Mouse (Mus musculus) heart, embryonic 14.5 days (tissue): ENCODE measurements around the gene Fgfr2. TPM values are rescaled to one million over a fixed set of nuclear protein-coding genes. Genes with fewer than 3 reads are reported as not detected.

Experiments used
- ATAC-seq: fragments of 200-750 bp; cut with Nextera tagmentation; 2 replicates; pipeline ENCODE4 v1.8.0; 2017; ENCODE audit warnings: low read depth, moderate TSS enrichment; ENCODE audit not compliant: insufficient number of reproducible peaks, insufficient read depth, low FRiP score
- H3K27ac ChIP-seq, 2 experiments: fragments of 200-500 bp in 1 of 2; fragments of 300-500 bp in 1 of 2; sonication (generic) in 1 of 2; replicated peaks in 1 of 2; 2 replicates each; pipeline ENCODE4 v1.5.1; 2012 to 2014; ENCODE audit warnings: low read depth in 2 of 2, low read length in 2 of 2, control low read depth in 1 of 2, mild to moderate bottlenecking in 1 of 2, mixed read lengths in 1 of 2; ENCODE audit not compliant: control insufficient read depth in 1 of 2, insufficient read depth in 1 of 2
- H3K27me3 ChIP-seq: fragments of 300-500 bp; sonication (generic); 2 replicates; pipeline ENCODE4 v1.6.1; 2014; ENCODE audit warnings: mild to moderate bottlenecking, low read length, control low read depth; ENCODE audit not compliant: control insufficient read depth, insufficient read depth
- H3K36me3 ChIP-seq: fragments of 300-500 bp; sonication (generic); 2 replicates; pipeline ENCODE4 v1.6.1; 2014; ENCODE audit warnings: mild to moderate bottlenecking, control low read depth, low read length, mixed read lengths; ENCODE audit not compliant: control insufficient read depth, insufficient read depth
- H3K4me1 ChIP-seq, 2 experiments: fragments of 200-500 bp in 1 of 2; fragments of 300-500 bp in 1 of 2; sonication (generic) in 1 of 2; 2 replicates each; pipeline ENCODE4 v1.6.1; 2012 to 2014; ENCODE audit warnings: low read length in 2 of 2, control low read depth in 1 of 2, mixed read lengths in 1 of 2; ENCODE audit not compliant: control insufficient read depth in 2 of 2, insufficient read depth in 2 of 2
- H3K4me2 ChIP-seq: fragments of 300-500 bp; sonication (generic); 2 replicates; pipeline ENCODE4 v1.6.1; 2014; ENCODE audit warnings: mild to moderate bottlenecking, low read length
- H3K4me3 ChIP-seq, 2 experiments: fragments of 200-500 bp in 1 of 2; fragments of 300-500 bp in 1 of 2; sonication (generic) in 1 of 2; 2 replicates each; pipeline ENCODE4 v1.5.1; 2012 to 2014; ENCODE audit warnings: low read length in 2 of 2, mild to moderate bottlenecking in 2 of 2, control low read depth in 1 of 2, low read depth in 1 of 2, moderate library complexity in 1 of 2; ENCODE audit not compliant: control insufficient read depth in 1 of 2, insufficient read depth in 1 of 2
- H3K9ac ChIP-seq: fragments of 300-500 bp; sonication (generic); 2 replicates; pipeline ENCODE4 v1.6.1; 2014; ENCODE audit warnings: mild to moderate bottlenecking, low read length
- H3K9me3 ChIP-seq: fragments of 300-500 bp; sonication (generic); 2 replicates; pipeline ENCODE4 v1.6.1; 2016; ENCODE audit warnings: low read length, control low read depth; ENCODE audit not compliant: control insufficient read depth
- WGBS: fragments of 180-500 bp; shearing (Covaris S2); extraction: QIAGEN DNeasy Blood & Tissue Kit; methylation state at CpG from one replicate; pipeline ENCODE4 v1.1.7; 2014; 5-methylcytosine and 5-hydroxymethylcytosine counted together
- polyA plus RNA-seq: library from polyadenylated mRNA; unstranded; fragments of >200 nt; fragmentation: Nextera tagmentation; extraction: Ambion mirVana; gene quantifications from 2 replicates; pipeline ENCODE4 v1.2.1, GENCODE M21; 2014

Gene Fgfr2
- polyA plus RNA-seq, 1 experiment from 2014 or later = 22.4 TPM

DNA sequence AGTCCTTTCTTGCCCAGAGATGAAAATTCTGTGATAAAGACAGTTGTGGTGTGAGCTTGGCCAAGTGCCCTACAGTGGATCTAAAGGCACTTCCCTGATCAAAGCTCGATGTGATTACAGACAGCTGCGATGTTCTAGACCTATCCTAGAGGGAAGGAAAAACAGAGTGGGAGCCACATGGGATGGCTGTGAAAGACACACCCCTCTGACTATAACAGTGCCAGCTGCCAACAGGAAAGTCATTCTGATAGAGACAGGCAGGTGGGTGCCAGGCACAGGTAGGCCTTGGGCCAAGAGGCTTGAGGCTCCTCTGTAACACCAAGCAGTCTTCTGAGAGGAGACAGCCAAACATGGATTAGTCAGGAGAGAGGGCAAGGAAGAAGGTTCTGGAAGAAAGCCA lies 2104.0 kb downstream of the Fgfr2 start:
- ATAC-seq = no peak
- Histone ChIP-seq H3K36me3 (no peaks in the 10 kb centered on the region), H3K4me2 (no peak overlapping the region), H3K4me3 (no peak overlapping the region), H3K27ac (no peak overlapping the region), H3K9me3 (0 out of 2 replicates have a peak, but pooled peaks cover 5% of the 10 kb centered on the region), H3K4me1 (peaks cover 0 to under 1% of the 10 kb centered on the region in 2 experiments; a peak in 2 of 4 replicates), H3K27me3 (no peaks in the 10 kb centered on the region), H3K9ac (no peak overlapping the region)
- 81% methylated on average over 2 of the region's 2 CpGs for WGBS

DNA sequence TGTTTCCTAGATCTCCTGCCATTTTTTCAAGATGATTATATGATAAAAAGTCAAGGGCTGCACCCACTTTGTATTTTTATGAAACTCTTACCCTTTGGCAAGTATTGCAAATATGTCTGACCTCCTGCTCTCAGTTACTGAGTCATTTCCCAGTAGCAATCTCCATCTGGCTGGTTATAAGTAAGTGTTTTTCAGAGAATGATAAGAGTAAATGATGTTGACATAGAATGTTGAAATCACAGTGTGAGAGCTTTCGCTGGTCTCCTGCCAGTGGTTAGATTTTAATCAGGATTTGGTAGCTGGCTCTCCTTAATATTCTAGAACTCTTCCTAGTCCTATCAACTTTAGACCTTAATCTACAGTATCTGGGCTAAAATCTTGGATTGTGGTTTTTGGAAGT lies 2111.2 kb downstream of the Fgfr2 start:
- no peak overlapping the region for H3K9ac ChIP-seq
- WGBS = 64% methylated on average over 1 of the region's 1 CpGs

DNA sequence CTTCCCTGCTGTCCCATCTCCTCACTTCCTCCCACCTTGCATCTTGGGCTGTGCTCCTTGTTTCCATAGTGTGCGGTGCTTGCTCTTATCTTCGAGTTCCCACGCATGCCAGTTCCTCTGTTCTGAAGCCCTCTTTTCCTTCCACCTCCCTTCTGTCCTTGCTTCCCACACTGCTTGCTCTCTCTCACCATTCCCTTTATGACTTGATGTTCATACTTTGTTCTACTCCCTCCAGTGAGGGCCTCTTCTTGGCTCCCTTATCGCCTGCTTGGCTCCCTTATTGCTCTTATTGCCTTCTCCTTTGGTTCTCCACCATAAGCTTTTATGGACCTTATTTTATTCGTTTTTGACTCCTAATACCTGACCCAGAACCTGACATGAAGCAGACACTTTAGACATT lies 2114.0 kb downstream of the Fgfr2 start:
- no peaks in the 10 kb centered on the region for H3K27me3 ChIP-seq
- peaks cover 10% of the 10 kb centered on the region; the same call in 1 of the 2 replicates for H3K9me3 ChIP-seq
- ATAC-seq = no peak
- H3K4me3 ChIP-seq = no peak overlapping the region
- no peak overlapping the region for H3K4me2 ChIP-seq
- 62% methylated on average over 5 of the region's 5 CpGs for WGBS
- H3K36me3 ChIP-seq = no peaks in the 10 kb centered on the region
- H3K27ac ChIP-seq = no peak overlapping the region
- no peak overlapping the region for H3K9ac ChIP-seq
- no peaks in the 10 kb centered on the region for H3K4me1 ChIP-seq

More for the DNA sequence above, 2111.2 kb downstream of the Fgfr2 start:
- Histone ChIP-seq H3K4me1 (no peaks in the 10 kb centered on the region), H3K27me3 (no peaks in the 10 kb centered on the region), H3K4me3 (no peak overlapping the region), H3K27ac (no peak overlapping the region), H3K9me3 (peaks cover 5% of the 10 kb centered on the region; the same call in 1 of the 2 replicates), H3K36me3 (no peaks in the 10 kb centered on the region), H3K4me2 (no peak overlapping the region)
- no peak for ATAC-seq

DNA sequence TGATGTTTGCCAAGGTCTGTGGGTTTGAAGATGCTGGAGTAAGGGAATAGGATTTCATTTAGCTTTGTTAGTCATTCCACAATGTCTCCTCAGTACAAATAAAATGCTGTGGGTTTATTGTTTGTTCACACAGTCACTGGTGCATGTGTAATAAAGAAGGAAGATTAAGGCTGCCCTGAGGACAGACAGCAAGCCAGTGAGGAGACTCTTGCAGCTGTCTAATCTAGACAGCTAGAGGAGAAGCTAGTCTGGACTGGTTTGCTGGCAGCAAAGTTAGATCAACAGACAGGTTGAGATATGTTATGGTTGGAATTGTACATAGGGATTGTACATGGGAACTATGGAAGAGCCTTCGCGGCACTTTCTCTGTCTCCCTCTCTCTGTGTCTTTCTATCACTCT lies 2115.9 kb downstream of the Fgfr2 start:
- no peak overlapping the region for H3K4me3 ChIP-seq
- 0 out of 2 replicates have a peak, but pooled peaks cover 8% of the 10 kb centered on the region for H3K9me3 ChIP-seq
- H3K4me1 ChIP-seq = no peaks in the 10 kb centered on the region
- H3K27me3 ChIP-seq = no peaks in the 10 kb centered on the region
- no peak overlapping the region for H3K9ac ChIP-seq
- ATAC-seq = no peak
- WGBS = 88% methylated on average over 2 of the region's 2 CpGs
- H3K27ac ChIP-seq = no peak overlapping the region
- no peaks in the 10 kb centered on the region for H3K36me3 ChIP-seq
- H3K4me2 ChIP-seq = no peak overlapping the region

DNA sequence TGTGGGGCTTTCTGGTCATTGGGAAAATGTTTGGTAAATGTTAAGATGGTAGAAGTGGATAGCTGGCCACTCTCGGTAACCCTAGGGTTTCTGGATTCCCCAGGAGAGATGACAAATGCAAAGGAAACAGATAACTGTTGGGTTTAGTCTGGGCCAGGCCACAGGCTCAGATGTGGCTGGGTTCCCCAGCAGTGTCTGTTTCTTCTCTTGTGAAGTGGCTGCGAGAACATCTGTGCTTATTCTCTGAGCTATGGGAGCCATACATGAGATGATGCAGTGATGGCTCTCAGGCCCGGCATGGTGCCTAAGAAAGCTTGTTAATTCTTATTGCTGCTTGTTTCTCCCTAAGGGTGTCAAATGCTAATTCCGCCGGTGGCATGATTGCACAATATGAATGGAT lies 2119.1 kb downstream of the Fgfr2 start:
- ATAC-seq = no peak
- no peaks in the 10 kb centered on the region for H3K36me3 ChIP-seq
- WGBS = 83% methylated on average over 5 of the region's 5 CpGs
- H3K27me3 ChIP-seq = no peaks in the 10 kb centered on the region
- 0 out of 2 replicates have a peak, but pooled peaks cover 8% of the 10 kb centered on the region for H3K9me3 ChIP-seq
- no peaks in the 10 kb centered on the region for H3K4me1 ChIP-seq
- H3K9ac ChIP-seq = no peak overlapping the region
- no peak overlapping the region for H3K4me3 ChIP-seq
- H3K27ac ChIP-seq = no peak overlapping the region
- no peak overlapping the region for H3K4me2 ChIP-seq

DNA sequence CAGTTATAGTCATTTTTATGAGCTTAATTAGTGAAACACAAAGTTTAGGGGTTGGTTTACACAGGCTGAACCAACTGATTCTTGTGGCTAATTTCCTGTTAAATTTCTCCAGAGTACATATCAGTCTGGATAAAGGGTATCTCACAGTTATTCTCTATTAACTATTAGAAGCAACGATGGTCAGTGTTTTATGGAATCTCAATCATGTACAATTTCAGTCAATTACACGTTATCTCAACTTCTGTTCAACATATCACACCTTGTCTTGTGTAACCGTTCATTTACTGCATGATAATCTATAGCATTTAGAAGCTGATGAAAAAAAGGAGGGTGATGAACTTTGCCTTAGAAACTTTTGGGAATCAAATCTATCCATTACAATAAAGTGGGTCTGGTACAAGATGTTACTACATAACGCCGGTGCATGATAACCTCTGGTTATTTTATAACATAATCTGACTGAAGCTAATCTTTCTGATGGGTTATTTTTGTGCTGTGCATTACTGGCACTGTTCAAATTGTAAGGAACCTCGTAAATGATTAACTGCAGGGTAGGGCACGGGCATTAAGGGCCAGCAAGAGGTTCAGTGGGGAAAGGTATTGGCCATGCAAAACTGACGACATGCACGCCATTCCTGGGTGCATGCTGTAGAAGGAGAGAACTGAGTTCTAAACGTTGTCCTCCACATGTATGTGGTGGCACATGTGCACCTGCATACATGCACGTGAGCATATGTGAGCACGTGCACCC lies 2121.0 kb downstream of the Fgfr2 start:
- Histone ChIP-seq H3K9ac (no peak overlapping the region), H3K27me3 (no peaks in the 10 kb centered on the region), H3K9me3 (0 out of 2 replicates have a peak, but pooled peaks cover 8% of the 10 kb centered on the region), H3K4me2 (no peak overlapping the region), H3K4me1 (no peaks in the 10 kb centered on the region), H3K4me3 (no peak overlapping the region), H3K27ac (no peak overlapping the region), H3K36me3 (no peaks in the 10 kb centered on the region)
- WGBS = 79% methylated on average over 12 of the region's 12 CpGs
- no peak for ATAC-seq

DNA sequence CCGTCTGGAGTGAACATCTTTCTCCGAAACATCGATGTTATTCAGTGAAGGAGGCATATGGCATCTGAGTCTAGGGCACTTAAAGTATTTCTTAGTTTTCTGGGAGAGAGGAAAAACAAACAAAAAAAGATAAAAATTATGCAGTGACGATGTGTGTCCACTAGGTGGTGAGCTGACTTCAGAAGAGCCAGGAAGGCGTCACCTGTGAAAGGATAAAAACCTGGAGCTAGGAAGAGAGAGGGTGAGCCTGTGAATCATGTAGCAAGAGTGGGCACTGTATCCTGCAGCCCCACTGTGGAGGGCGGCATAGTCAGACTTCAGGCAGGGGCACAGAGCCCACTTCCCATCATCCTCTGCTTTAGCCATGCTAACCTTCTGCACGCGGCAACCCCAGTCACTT lies 2129.2 kb downstream of the Fgfr2 start:
- no peaks in the 10 kb centered on the region for H3K27me3 ChIP-seq
- no peak for ATAC-seq
- peaks cover 3% of the 10 kb centered on the region; the same call in 1 of the 2 replicates for H3K9me3 ChIP-seq
- H3K9ac ChIP-seq = no peak overlapping the region
- WGBS = 39% methylated on average over 8 of the region's 8 CpGs
- H3K4me1 ChIP-seq = peaks cover 2% of the 10 kb centered on the region in 2 experiments
- no peak overlapping the region for H3K4me3 ChIP-seq
- H3K27ac ChIP-seq = no peak overlapping the region
- H3K4me2 ChIP-seq = no peak overlapping the region
- H3K36me3 ChIP-seq = no peaks in the 10 kb centered on the region
